Mouse (Mus musculus) liver, embryonic 14.5 days (tissue): ENCODE measurements around the gene Tmem167b.

Experiments used
- CTCF ChIP-seq: IDR thresholded peaks from 2 replicates; pipeline ENCODE4 v1.5.1; 2016; ENCODE audit warnings: antibody characterized with exemption, low read depth, control low read depth
- EP300 ChIP-seq: IDR thresholded peaks from 2 replicates; pipeline ENCODE4 v1.6.1; 2016; ENCODE audit warnings: antibody characterized with exemption, low read depth

DNA sequence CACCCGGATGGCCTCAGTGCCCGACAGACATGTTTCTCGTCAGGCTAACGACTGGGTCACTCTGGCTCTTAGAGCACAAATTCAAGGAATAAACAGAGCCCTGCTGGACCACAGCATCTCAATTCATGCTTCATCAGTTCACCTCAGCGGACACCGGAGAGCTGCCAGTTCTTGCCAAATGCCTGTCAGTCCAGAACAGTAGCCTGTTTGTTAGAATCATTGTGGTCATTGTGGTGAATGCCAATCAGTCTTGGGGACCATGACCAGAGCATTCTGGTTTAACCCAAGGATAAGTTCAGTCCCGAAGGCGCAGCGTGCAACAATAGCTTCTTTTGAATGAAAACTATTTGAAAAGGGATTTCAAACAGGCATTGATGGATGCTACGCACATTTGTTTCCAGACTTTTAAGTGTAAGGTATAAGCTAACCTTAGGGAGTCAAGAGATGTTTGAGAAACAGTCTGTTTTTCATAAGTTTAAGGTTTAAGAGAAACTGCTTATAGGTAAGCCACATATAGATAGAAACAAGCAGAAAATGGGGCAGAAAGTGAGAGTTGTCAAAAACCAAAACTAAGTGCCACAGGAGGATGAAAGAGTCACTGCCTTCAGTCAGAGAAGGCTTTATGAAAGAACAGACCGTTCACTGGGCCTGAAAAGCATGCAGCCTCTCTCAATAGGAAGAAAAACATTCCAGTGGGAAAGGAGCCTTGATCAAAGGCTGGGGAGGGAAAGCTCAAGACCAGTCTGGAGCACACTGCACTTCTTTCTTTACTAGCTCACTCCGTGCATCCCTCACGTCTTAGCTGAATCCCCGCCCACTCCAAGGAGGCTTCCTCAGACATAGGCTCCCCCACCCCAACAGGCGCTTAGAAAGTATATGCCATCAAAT lies 6.0 kb upstream of the Tmem167b start:
- no peak for TF ChIP-seq CTCF
- TF ChIP-seq EP300 = no peak
